Mouse (Mus musculus): Measurements from ENCODE around the gene Arvcf. TPM values are rescaled to one million over a fixed set of nuclear protein-coding genes. Genes with fewer than 3 reads are reported as not detected.

Gene Arvcf
- polyA plus RNA-seq, 1 experiment from 2014 or later, result 12.6 TPM

GRCm38 (mm10) chr16:18416094-18416761, 68.2 kb downstream of the Arvcf start:
- Histone ChIP-seq H3K27ac (no peak overlapping the region), H3K9ac (no peak overlapping the region), H3K27me3 (replicated peaks) (no peaks in the 10 kb centered on the region), H3K4me3 (no peak overlapping the region), H3K4me2 (no peak overlapping the region), H3K9me3 (replicated peaks) (no peaks in the 10 kb centered on the region), H3K36me3 (peaks cover 84% of the 10 kb centered on the region), H3K4me1 (peaks cover 69% of the 10 kb centered on the region)
- ATAC-seq, result no peak
- 84% methylated on average over 18 of the region's 18 CpGs for WGBS (ENCODE audit: insufficient replicate concordance)

- H3K4me1 ChIP-seq, result peaks cover 75% of the 10 kb centered on the region
- no peak for ATAC-seq
- H3K27me3 ChIP-seq (replicated peaks), result no peaks in the 10 kb centered on the region
Measured at GRCm38 (mm10) chr16:18416837-18417236, 68.9 kb downstream of the Arvcf start.

GRCm38 (mm10) chr16:18417491-18417890, 69.5 kb downstream of the Arvcf start:
- peaks cover 83% of the 10 kb centered on the region for H3K36me3 ChIP-seq

More at GRCm38 (mm10) chr16:18416837-18417236, 68.9 kb downstream of the Arvcf start:
- H3K9ac ChIP-seq, result no peak overlapping the region
- H3K27ac ChIP-seq, result no peak overlapping the region
- no peaks in the 10 kb centered on the region for H3K9me3 ChIP-seq (replicated peaks)
- H3K36me3 ChIP-seq, result peaks cover 83% of the 10 kb centered on the region
- no peak overlapping the region for H3K4me3 ChIP-seq
- 87% methylated on average over 3 of the region's 3 CpGs for WGBS (ENCODE audit: insufficient replicate concordance)
- no peak overlapping the region for H3K4me2 ChIP-seq

GRCm38 (mm10) chr16:18418756-18419602, 71.0 kb downstream of the Arvcf start:
- H3K4me2 ChIP-seq, result peak overlapping the region; percentile 51
- peak; percentile 87 for ATAC-seq
- H3K36me3 ChIP-seq, result peaks cover 83% of the 10 kb centered on the region
- no peaks in the 10 kb centered on the region for H3K27me3 ChIP-seq (replicated peaks)
- H3K27ac ChIP-seq, result peak overlapping the region; percentile 89
- H3K9ac ChIP-seq, result peak overlapping the region; percentile 39
- WGBS (ENCODE audit: insufficient replicate concordance), result 61% methylated on average over 4 of the region's 4 CpGs
- no peaks in the 10 kb centered on the region for H3K9me3 ChIP-seq (replicated peaks)
- peaks cover 75% of the 10 kb centered on the region for H3K4me1 ChIP-seq
- H3K4me3 ChIP-seq, result 0 out of 2 replicates have a peak overlapping the region, but pooled peaks have one; percentile 1

More at GRCm38 (mm10) chr16:18417491-18417890, 69.5 kb downstream of the Arvcf start:
- H3K4me2 ChIP-seq, result no peak overlapping the region
- H3K4me3 ChIP-seq, result no peak overlapping the region
- peaks cover 78% of the 10 kb centered on the region for H3K4me1 ChIP-seq
- no peaks in the 10 kb centered on the region for H3K9me3 ChIP-seq (replicated peaks)
- H3K27ac ChIP-seq, result peak overlapping the region; percentile 89; the same call in 1 of the 2 replicates
- no peak for ATAC-seq
- H3K27me3 ChIP-seq (replicated peaks), result no peaks in the 10 kb centered on the region
- 85% methylated on average over 5 of the region's 5 CpGs for WGBS (ENCODE audit: insufficient replicate concordance)
- peak overlapping the region; percentile 14; the same call in 1 of the 2 replicates for H3K9ac ChIP-seq

- peak overlapping the region; percentile 89 for H3K27ac ChIP-seq
- peaks cover 83% of the 10 kb centered on the region for H3K36me3 ChIP-seq
- peak overlapping the region; percentile 14; the same call in 1 of the 2 replicates for H3K4me3 ChIP-seq
- WGBS (ENCODE audit: insufficient replicate concordance), result 0% methylated on average over 1 of the region's 1 CpGs
- no peaks in the 10 kb centered on the region for H3K9me3 ChIP-seq (replicated peaks)
- H3K4me1 ChIP-seq, result peaks cover 82% of the 10 kb centered on the region
- H3K4me2 ChIP-seq, result peak overlapping the region; percentile 51
- peak overlapping the region; percentile 61 for H3K9ac ChIP-seq
- ATAC-seq, result peak; percentile 57
- H3K27me3 ChIP-seq (replicated peaks), result no peaks in the 10 kb centered on the region
Measured at GRCm38 (mm10) chr16:18419603-18420026, 71.6 kb downstream of the Arvcf start.

- no peaks in the 10 kb centered on the region for H3K9me3 ChIP-seq (replicated peaks)
- peaks cover 76% of the 10 kb centered on the region for H3K36me3 ChIP-seq
- no peak for ATAC-seq
- peak overlapping the region; percentile 89 for H3K27ac ChIP-seq
- peaks cover 88% of the 10 kb centered on the region for H3K4me1 ChIP-seq
- H3K4me2 ChIP-seq, result peak overlapping the region; percentile 51
- no peak overlapping the region for H3K4me3 ChIP-seq
- H3K9ac ChIP-seq, result peak overlapping the region; percentile 61
- H3K27me3 ChIP-seq (replicated peaks), result no peaks in the 10 kb centered on the region
- WGBS (ENCODE audit: insufficient replicate concordance), result 71% methylated on average over 3 of the region's 3 CpGs
Measured at GRCm38 (mm10) chr16:18420571-18420970, 72.6 kb downstream of the Arvcf start.

GRCm38 (mm10) chr16:18423203-18423914, 75.4 kb downstream of the Arvcf start:
- peak overlapping the region; percentile 95; the same call in 1 of the 2 replicates for H3K9ac ChIP-seq
- WGBS (ENCODE audit: insufficient replicate concordance), result 83% methylated on average over 7 of the region's 7 CpGs
- H3K27me3 ChIP-seq (replicated peaks), result no peaks in the 10 kb centered on the region
- no peaks in the 10 kb centered on the region for H3K9me3 ChIP-seq (replicated peaks)
- peak overlapping the region; percentile 95; the same call in 1 of the 2 replicates for H3K27ac ChIP-seq
- no peak for ATAC-seq
- peaks cover 86% of the 10 kb centered on the region for H3K4me1 ChIP-seq
- H3K4me2 ChIP-seq, result peak overlapping the region; percentile 88
- H3K4me3 ChIP-seq, result peak overlapping the region; percentile 85
- H3K36me3 ChIP-seq, result peaks cover 50% of the 10 kb centered on the region

- Histone ChIP-seq H3K9ac (peak overlapping the region; percentile 95; the same call in 1 of the 2 replicates), H3K4me3 (peak overlapping the region; percentile 85), H3K36me3 (peaks cover 45% of the 10 kb centered on the region), H3K4me1 (peaks cover 83% of the 10 kb centered on the region), H3K9me3 (replicated peaks) (no peaks in the 10 kb centered on the region), H3K27me3 (replicated peaks) (no peaks in the 10 kb centered on the region), H3K27ac (peak overlapping the region; percentile 95), H3K4me2 (peak overlapping the region; percentile 88)
- WGBS (ENCODE audit: insufficient replicate concordance), result 81% methylated on average over 5 of the region's 5 CpGs
- no peak for ATAC-seq
Measured at GRCm38 (mm10) chr16:18423915-18424265, 75.9 kb downstream of the Arvcf start.

- peak overlapping the region; percentile 88 for H3K4me2 ChIP-seq
- peak overlapping the region; percentile 95 for H3K27ac ChIP-seq
- WGBS (ENCODE audit: insufficient replicate concordance), result 68% methylated on average over 11 of the region's 11 CpGs
- no peaks in the 10 kb centered on the region for H3K9me3 ChIP-seq (replicated peaks)
- H3K9ac ChIP-seq, result peak overlapping the region; percentile 95
- H3K4me3 ChIP-seq, result peak overlapping the region; percentile 85
- H3K27me3 ChIP-seq (replicated peaks), result no peaks in the 10 kb centered on the region
- H3K4me1 ChIP-seq, result peaks cover 77% of the 10 kb centered on the region
- ATAC-seq, result no peak
- H3K36me3 ChIP-seq, result peaks cover 45% of the 10 kb centered on the region
Measured at GRCm38 (mm10) chr16:18424364-18425045, 76.5 kb downstream of the Arvcf start.

- H3K27me3 ChIP-seq (replicated peaks), result no peaks in the 10 kb centered on the region
Measured at GRCm38 (mm10) chr16:18425475-18426214, 77.7 kb downstream of the Arvcf start.

More at GRCm38 (mm10) chr16:18425475-18426214, 77.7 kb downstream of the Arvcf start:
- peak overlapping the region; percentile 88 for H3K4me2 ChIP-seq
- H3K27ac ChIP-seq, result peak overlapping the region; percentile 95
- H3K9me3 ChIP-seq (replicated peaks), result no peaks in the 10 kb centered on the region
- no peak for ATAC-seq
- H3K4me1 ChIP-seq, result peaks cover 75% of the 10 kb centered on the region
- H3K4me3 ChIP-seq, result peak overlapping the region; percentile 85
- H3K36me3 ChIP-seq, result peaks cover 45% of the 10 kb centered on the region
- WGBS (ENCODE audit: insufficient replicate concordance), result 11% methylated on average over 10 of the region's 10 CpGs
- peak overlapping the region; percentile 95 for H3K9ac ChIP-seq

Measured in liver, embryonic 12.5 days (tissue).